In genomic region chr10:61838769-61839168, GRCm38 (mm10) we compare ENCODE assay signal across 8 mouse cellular contexts. TPM values are rescaled to one million over a fixed set of nuclear protein-coding genes. Genes with fewer than 3 reads are reported as not detected.
DNase-seq lines count a peak whose midpoint lies in the region; ATAC-seq lines count a peak whose summit lies in the region.

No protein-coding gene starts in this region.

- intact Hi-C loops in gastrocnemius, postnatal 36 days (cut with DNase I) = loop anchor here (5.0 kb wide), 1 partner anchor 264 kb away; no protein-coding TSS in a partner anchor

- peak; percentile 37 for DNase-seq in gastrocnemius, adult 18-20 months (ENCODE audit: low spot score)
- no peak for DNase-seq in gastrocnemius, postnatal 36 days
- peak; percentile 31 for DNase-seq in Muller cell, postnatal 12 days (ENCODE audit: inconsistent ontology term)
- DNase-seq in cerebellum, postnatal 10 days = peak; percentile 79 to 84
- DNase-seq in kidney, postnatal 25 days = peak; percentile 45 to 52
- DNase-seq in lung, postnatal 25 days (ENCODE audit: low spot score) = peak; percentile 37
- DNase-seq in right cerebral cortex, postnatal 14 days = peak; percentile 36

- ATAC-seq in granulocyte monocyte progenitor cell, adult 5-6 weeks (replicated peaks; ENCODE audit: poor library complexity, severe bottlenecking) = peak; percentile 75

RNA-seq across cellular contexts. Expression of gene H2afy2, which starts 54.8 kb away (rescaled TPM):
- under 1 TPM; 0.71 to 0.83 TPM for total RNA-seq in gastrocnemius, adult 18-20 months (2021)
- 1 to 10 TPM in 1 of 2 experiments, under 1 TPM in 1; 0.52 to 1.0 TPM for total RNA-seq in gastrocnemius, postnatal 36 days (2021)
- 1.9 and 2.5 TPM in 2 replicates for total RNA-seq in granulocyte monocyte progenitor cell, adult 5-6 weeks (2014; fragmentation: Nextera tagmentation)
- total RNA-seq in granulocyte monocyte progenitor cell, adult 5-6 weeks (2017) = 1.1 and 1.6 TPM in 2 replicates

Comparison
In these comparisons a context has a peak if more than half of its experiments do, and no peak if none do; other contexts are left out.
1. DNase-seq: peak in gastrocnemius, adult 18-20 months (single experiment), Muller cell, postnatal 12 days (single experiment), cerebellum, postnatal 10 days (2 of 2), kidney, postnatal 25 days (2 of 2), lung, postnatal 25 days (single experiment) and right cerebral cortex, postnatal 14 days (single experiment); none in gastrocnemius, postnatal 36 days (0 of 2).